Mouse (Mus musculus): ENCODE measurements around the gene Cyp3a13. TPM values are rescaled to one million over a fixed set of nuclear protein-coding genes. Genes with fewer than 3 reads are reported as not detected.
"Not testable (repeated sequence)": the region's sequence is repeated elsewhere in the genome, so short reads cannot be mapped to it uniquely, and the experiment has no call there.

The Cyp3a13 gene
- total and polyA plus RNA-seq, 3 experiments = 0.16 TPM; not detected in 2

DNA sequence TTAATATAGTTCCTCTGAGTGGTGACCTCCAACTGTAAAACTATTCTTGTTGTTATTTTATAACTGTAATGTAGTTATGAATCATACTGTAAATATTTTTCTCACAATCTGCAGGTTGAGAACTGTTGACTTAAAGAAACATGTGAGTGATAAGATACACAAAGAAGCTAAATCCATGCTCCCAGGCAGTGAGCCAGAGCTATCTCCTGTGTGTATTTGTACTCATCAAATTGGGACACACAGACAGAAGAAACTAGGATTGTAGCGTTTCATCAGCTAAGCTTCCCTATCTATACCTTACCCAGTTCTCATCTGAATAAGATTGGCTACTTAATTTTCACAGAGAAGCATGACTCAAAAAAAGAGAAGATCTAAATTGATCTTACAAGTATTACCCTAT is 21.7 kb upstream of the Cyp3a13 start:
- no peaks in the 10 kb centered on the region for H3K9me3 ChIP-seq (replicated peaks)
- H3K4me3 ChIP-seq (ENCODE audit: low read depth, low read length) = no peak overlapping the region
- ATAC-seq (ENCODE audit: extremely low read depth, insufficient number of reproducible peaks, low FRiP score, poor library complexity, severe bottlenecking) = no peak
- no peak for DNase-seq (ENCODE audit: low spot score)
- no peaks in the 10 kb centered on the region for H3K27me3 ChIP-seq (ENCODE audit: insufficient read depth, low read length)
- no peaks in the 10 kb centered on the region for H3K4me1 ChIP-seq (ENCODE audit: insufficient read depth, low read depth, low read length)
- no peak for TF ChIP-seq GATA2 (IDR thresholded peaks at IDR 0.05; ENCODE audit: borderline replicate concordance, low read depth, low read length)
- no peak for TF ChIP-seq TAL1 (conservative IDR thresholded peaks at IDR 0.05; ENCODE audit: low read depth, low read length)
- TF ChIP-seq POLR2AphosphoS5 (IDR thresholded peaks at IDR 0.05; ENCODE audit: insufficient replicate concordance, low read depth, low read length) = no peak
- TF ChIP-seq CTCF (IDR thresholded peaks at IDR 0.05; ENCODE audit: low read depth, low read length) = no peak
- TF ChIP-seq GATA1 (IDR thresholded peaks at IDR 0.05; ENCODE audit: borderline replicate concordance, low read length) = no peak
- no peaks in the 10 kb centered on the region for H3K36me3 ChIP-seq (replicated peaks)

- no peak for DNase-seq (ENCODE audit: low spot score)
- no peak overlapping the region for H3K4me3 ChIP-seq (ENCODE audit: low read depth, low read length)
- H3K9me3 ChIP-seq (replicated peaks) = no peaks in the 10 kb centered on the region
- no peaks in the 10 kb centered on the region for H3K36me3 ChIP-seq (replicated peaks)
- no peaks in the 10 kb centered on the region for H3K4me1 ChIP-seq (ENCODE audit: insufficient read depth, low read depth, low read length)
- ATAC-seq (ENCODE audit: extremely low read depth, insufficient number of reproducible peaks, low FRiP score, poor library complexity, severe bottlenecking) = no peak
- TF ChIP-seq POLR2AphosphoS5 (IDR thresholded peaks at IDR 0.05; ENCODE audit: insufficient replicate concordance, low read depth, low read length) (no peak), CTCF (IDR thresholded peaks at IDR 0.05; ENCODE audit: low read depth, low read length) (no peak), GATA1 (IDR thresholded peaks at IDR 0.05; ENCODE audit: borderline replicate concordance, low read length) (no peak), TAL1 (conservative IDR thresholded peaks at IDR 0.05; ENCODE audit: low read depth, low read length) (no peak), GATA2 (IDR thresholded peaks at IDR 0.05; ENCODE audit: borderline replicate concordance, low read depth, low read length) (no peak)
- H3K27me3 ChIP-seq (ENCODE audit: insufficient read depth, low read length) = no peaks in the 10 kb centered on the region
Measured at GRCm38 (mm10) chr5:137940948-137941347, 19.5 kb upstream of the Cyp3a13 start.

DNA sequence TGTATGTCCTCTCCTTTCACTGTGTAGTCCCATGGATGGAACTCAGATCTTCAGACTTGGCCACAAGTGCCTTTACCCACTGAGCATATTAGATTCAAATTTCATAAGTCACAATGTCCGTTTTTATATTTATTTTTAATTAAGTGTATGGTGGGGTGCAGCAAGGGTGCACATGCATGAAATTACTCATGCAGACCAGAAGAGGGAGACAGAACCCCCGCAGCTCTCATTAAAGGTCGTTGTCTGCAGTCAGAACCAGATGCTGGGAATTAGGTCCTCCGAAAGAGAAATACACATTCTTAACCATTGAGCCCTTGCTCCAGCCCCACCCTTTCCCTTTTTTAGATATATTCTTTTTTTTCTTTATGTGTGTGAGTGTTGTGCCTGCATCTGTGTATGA is 15.8 kb upstream of the Cyp3a13 start:
- TF ChIP-seq POLR2AphosphoS5 (IDR thresholded peaks at IDR 0.05; ENCODE audit: insufficient replicate concordance, low read depth, low read length) = no peak
- TF ChIP-seq GATA2 (IDR thresholded peaks at IDR 0.05; ENCODE audit: borderline replicate concordance, low read depth, low read length) = no peak
- TF ChIP-seq GATA1 (IDR thresholded peaks at IDR 0.05; ENCODE audit: borderline replicate concordance, low read length) = no peak
- TF ChIP-seq TAL1 (conservative IDR thresholded peaks at IDR 0.05; ENCODE audit: low read depth, low read length) = no peak
- no peak for TF ChIP-seq CTCF (IDR thresholded peaks at IDR 0.05; ENCODE audit: low read depth, low read length)
- DNase-seq (ENCODE audit: low spot score) (no peak), ATAC-seq (ENCODE audit: extremely low read depth, insufficient number of reproducible peaks, low FRiP score, poor library complexity, severe bottlenecking) (no peak)
- H3K4me1 ChIP-seq (ENCODE audit: insufficient read depth, low read depth, low read length) = no peaks in the 10 kb centered on the region
- H3K4me3 ChIP-seq (ENCODE audit: low read depth, low read length) = no peak overlapping the region
- H3K27me3 ChIP-seq (ENCODE audit: insufficient read depth, low read length) = no peaks in the 10 kb centered on the region
- no peaks in the 10 kb centered on the region for H3K36me3 ChIP-seq (replicated peaks)
- no peaks in the 10 kb centered on the region for H3K9me3 ChIP-seq (replicated peaks)

- H3K9me3 ChIP-seq (replicated peaks) = no peaks in the 10 kb centered on the region
- no peak for ATAC-seq (ENCODE audit: extremely low read depth, insufficient number of reproducible peaks, low FRiP score, poor library complexity, severe bottlenecking)
Measured at GRCm38 (mm10) chr5:137936486-137936885, 15.1 kb upstream of the Cyp3a13 start.

GRCm38 (mm10) chr5:137933934-137934333 is 12.5 kb upstream of the Cyp3a13 start:
- H3K9me3 ChIP-seq (replicated peaks); H3K36me3 ChIP-seq (replicated peaks); DNase-seq (ENCODE audit: low spot score); ATAC-seq (ENCODE audit: extremely low read depth, insufficient number of reproducible peaks, low FRiP score, poor library complexity, severe bottlenecking); H3K4me1 ChIP-seq (ENCODE audit: insufficient read depth, low read depth, low read length); H3K4me3 ChIP-seq (ENCODE audit: low read depth, low read length); H3K27me3 ChIP-seq (ENCODE audit: insufficient read depth, low read length): not testable (repeated sequence)

More at GRCm38 (mm10) chr5:137936486-137936885, 15.1 kb upstream of the Cyp3a13 start:
- Histone ChIP-seq H3K4me1 (ENCODE audit: insufficient read depth, low read depth, low read length) (no peaks in the 10 kb centered on the region), H3K27me3 (ENCODE audit: insufficient read depth, low read length) (no peaks in the 10 kb centered on the region), H3K36me3 (replicated peaks) (no peaks in the 10 kb centered on the region), H3K4me3 (ENCODE audit: low read depth, low read length) (no peak overlapping the region)
- no peak for TF ChIP-seq POLR2AphosphoS5 (IDR thresholded peaks at IDR 0.05; ENCODE audit: insufficient replicate concordance, low read depth, low read length)
- no peak for TF ChIP-seq TAL1 (conservative IDR thresholded peaks at IDR 0.05; ENCODE audit: low read depth, low read length)
- no peak for TF ChIP-seq CTCF (IDR thresholded peaks at IDR 0.05; ENCODE audit: low read depth, low read length)
- no peak for TF ChIP-seq GATA1 (IDR thresholded peaks at IDR 0.05; ENCODE audit: borderline replicate concordance, low read length)
- TF ChIP-seq GATA2 (IDR thresholded peaks at IDR 0.05; ENCODE audit: borderline replicate concordance, low read depth, low read length) = no peak
- no peak for DNase-seq (ENCODE audit: low spot score)

DNA sequence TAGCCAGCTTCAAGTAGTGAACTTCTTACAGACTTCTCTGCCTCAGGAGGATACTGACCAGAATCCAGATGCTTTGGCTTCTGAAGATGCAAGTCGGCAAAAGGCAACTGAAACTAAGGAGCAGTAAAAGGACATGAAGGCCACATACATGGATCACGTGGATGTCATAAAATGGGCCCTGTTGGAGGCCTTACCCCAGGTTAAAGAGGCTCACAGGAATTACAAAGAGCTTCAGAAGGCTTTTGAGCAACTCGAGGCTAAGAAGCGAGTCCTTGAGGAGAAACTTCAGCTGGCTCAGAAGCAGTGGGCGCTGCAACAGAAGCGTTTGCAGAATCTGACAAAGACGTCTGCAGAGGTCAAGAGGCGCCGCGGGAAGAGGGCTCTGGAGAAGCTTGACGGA is 7.0 kb upstream of the Cyp3a13 start:
- Histone ChIP-seq H3K36me3 (replicated peaks) (no peaks in the 10 kb centered on the region), H3K4me3 (ENCODE audit: low read depth, low read length) (no peak overlapping the region), H3K27me3 (ENCODE audit: insufficient read depth, low read length) (no peaks in the 10 kb centered on the region; the same call in 1 of the 2 replicates), H3K9me3 (replicated peaks) (no peaks in the 10 kb centered on the region), H3K4me1 (ENCODE audit: insufficient read depth, low read depth, low read length) (no peaks in the 10 kb centered on the region)
- TF ChIP-seq GATA2 (IDR thresholded peaks at IDR 0.05; ENCODE audit: borderline replicate concordance, low read depth, low read length) = no peak
- no peak for TF ChIP-seq TAL1 (conservative IDR thresholded peaks at IDR 0.05; ENCODE audit: low read depth, low read length)
- no peak for TF ChIP-seq POLR2AphosphoS5 (IDR thresholded peaks at IDR 0.05; ENCODE audit: insufficient replicate concordance, low read depth, low read length)
- TF ChIP-seq GATA1 (IDR thresholded peaks at IDR 0.05; ENCODE audit: borderline replicate concordance, low read length) = no peak
- TF ChIP-seq CTCF (IDR thresholded peaks at IDR 0.05; ENCODE audit: low read depth, low read length) = no peak
- ATAC-seq (ENCODE audit: extremely low read depth, insufficient number of reproducible peaks, low FRiP score, poor library complexity, severe bottlenecking) (no peak), DNase-seq (ENCODE audit: low spot score) (no peak)

- TF ChIP-seq GATA2 (IDR thresholded peaks at IDR 0.05; ENCODE audit: borderline replicate concordance, low read depth, low read length) = no peak
- TF ChIP-seq CTCF (IDR thresholded peaks at IDR 0.05; ENCODE audit: low read depth, low read length) = no peak
- TF ChIP-seq GATA1 (IDR thresholded peaks at IDR 0.05; ENCODE audit: borderline replicate concordance, low read length) = no peak
- no peak for TF ChIP-seq TAL1 (conservative IDR thresholded peaks at IDR 0.05; ENCODE audit: low read depth, low read length)
- no peak for TF ChIP-seq POLR2AphosphoS5 (IDR thresholded peaks at IDR 0.05; ENCODE audit: insufficient replicate concordance, low read depth, low read length)
- Histone ChIP-seq H3K4me1 (ENCODE audit: insufficient read depth, low read depth, low read length) (no peaks in the 10 kb centered on the region), H3K9me3 (replicated peaks) (no peaks in the 10 kb centered on the region), H3K27me3 (ENCODE audit: insufficient read depth, low read length) (no peaks in the 10 kb centered on the region), H3K36me3 (replicated peaks) (no peaks in the 10 kb centered on the region), H3K4me3 (ENCODE audit: low read depth, low read length) (no peak overlapping the region)
- no peak for DNase-seq (ENCODE audit: low spot score)
- ATAC-seq (ENCODE audit: extremely low read depth, insufficient number of reproducible peaks, low FRiP score, poor library complexity, severe bottlenecking) = no peak
Measured at GRCm38 (mm10) chr5:137922171-137922570, 752 bp upstream of the Cyp3a13 start.
